Mouse (Mus musculus): ENCODE results near the gene Clec4n. TPM values are rescaled to one million over a fixed set of nuclear protein-coding genes. Genes with fewer than 3 reads are reported as not detected.
"Not testable (repeated sequence)": the region's sequence is repeated elsewhere in the genome, so short reads cannot be mapped to it uniquely, and the experiment has no call there.

Gene Clec4n
- polyA plus RNA-seq, 1 experiment from 2014 or later, result 1.0 TPM

DNA sequence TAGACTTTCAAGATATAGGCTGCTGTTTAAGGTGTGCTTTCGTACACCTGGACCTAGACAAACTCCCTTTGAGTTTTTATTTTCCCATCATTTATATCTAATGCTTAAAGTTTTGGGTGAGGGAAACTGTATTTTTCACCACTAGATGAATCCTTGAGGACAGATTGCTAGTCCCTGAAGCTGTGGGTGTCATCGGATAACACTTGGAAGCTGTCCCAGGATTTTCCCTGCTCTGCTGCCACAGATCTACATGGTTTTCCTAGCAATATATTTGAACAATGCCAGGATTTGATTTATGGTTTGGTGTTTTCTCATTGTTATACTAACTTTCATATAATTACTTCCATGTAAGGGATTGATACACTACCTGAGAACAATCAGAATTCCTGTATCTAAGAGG lies 49.8 kb downstream of the Clec4n start:
- Histone ChIP-seq H3K27me3 (ENCODE audit: control insufficient read depth, insufficient read depth, low read length) (no peaks in the 10 kb centered on the region), H3K9me3 (ENCODE audit: control insufficient read depth, low read length) (no peaks in the 10 kb centered on the region), H3K36me3 (ENCODE audit: control insufficient read depth, insufficient read depth, low read length) (no peaks in the 10 kb centered on the region), H3K4me3 (ENCODE audit: low read depth, low read length) (no peak overlapping the region), H3K4me1 (ENCODE audit: control insufficient read depth, insufficient read depth, low read length) (no peaks in the 10 kb centered on the region), H3K4me2 (no peak overlapping the region), H3K9ac (ENCODE audit: low read length) (no peak overlapping the region), H3K27ac (ENCODE audit: low read depth, low read length) (no peak overlapping the region)
- no peak for ATAC-seq (ENCODE audit: low FRiP score)
- WGBS, result 91% methylated on average over 2 of the region's 2 CpGs
- no peak for DNase-seq (ENCODE audit: low spot score, missing footprints)

DNA sequence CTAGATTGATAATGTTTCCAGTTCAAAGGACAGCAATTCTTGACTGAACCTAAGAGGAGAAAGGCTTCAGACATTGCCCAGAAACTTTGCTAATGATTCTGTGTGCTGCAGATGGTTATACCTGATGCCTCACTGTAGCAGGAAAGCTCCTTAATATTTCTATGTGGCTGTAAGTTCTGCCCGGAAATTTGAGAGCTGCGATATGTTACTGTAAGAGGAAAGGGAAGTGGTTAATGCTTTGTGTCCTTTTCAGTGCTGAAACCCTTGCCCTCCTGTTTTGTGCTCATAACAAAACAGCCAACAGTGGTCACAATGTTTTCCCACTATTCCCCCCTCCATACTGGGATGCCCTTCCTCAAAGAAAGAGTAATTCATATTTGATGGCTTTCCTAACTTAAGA lies 56.7 kb downstream of the Clec4n start:
- WGBS, result 92% methylated on average over 2 of the region's 2 CpGs
- ATAC-seq (ENCODE audit: low FRiP score), result no peak

DNA sequence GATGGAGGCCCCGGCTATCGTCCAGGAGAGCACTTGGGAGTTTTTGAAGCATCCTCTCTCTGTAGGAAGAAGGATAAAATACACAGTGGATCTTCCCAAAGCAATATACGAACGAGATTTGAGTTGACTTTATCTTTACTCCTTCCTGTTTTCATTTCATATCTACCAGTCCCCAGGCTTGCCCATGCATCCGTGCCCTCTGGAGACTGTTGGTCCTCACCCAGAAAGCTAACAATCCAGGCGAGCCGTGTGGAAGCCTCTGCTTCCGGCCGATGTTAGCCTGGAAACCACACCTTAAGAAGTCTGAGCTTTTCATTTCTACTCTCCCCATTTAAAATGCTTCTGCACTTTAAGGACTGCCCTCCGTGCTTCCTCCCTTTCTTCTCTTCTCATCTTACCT lies 59.3 kb downstream of the Clec4n start:
- Histone ChIP-seq H3K4me2 (no peak overlapping the region), H3K27ac (ENCODE audit: low read depth, low read length) (no peak overlapping the region), H3K36me3 (ENCODE audit: control insufficient read depth, insufficient read depth, low read length) (no peaks in the 10 kb centered on the region), H3K4me1 (ENCODE audit: control insufficient read depth, insufficient read depth, low read length) (no peaks in the 10 kb centered on the region), H3K27me3 (ENCODE audit: control insufficient read depth, insufficient read depth, low read length) (no peaks in the 10 kb centered on the region), H3K4me3 (ENCODE audit: low read depth, low read length) (no peak overlapping the region), H3K9ac (ENCODE audit: low read length) (no peak overlapping the region), H3K9me3 (ENCODE audit: control insufficient read depth, low read length) (no peaks in the 10 kb centered on the region)
- DNase-seq (ENCODE audit: low spot score, missing footprints) (no peak), ATAC-seq (ENCODE audit: low FRiP score) (no peak)
- WGBS, result 83% methylated on average over 10 of the region's 10 CpGs

More for the DNA sequence above, 56.7 kb downstream of the Clec4n start:
- no peak overlapping the region for H3K9ac ChIP-seq (ENCODE audit: low read length)
- DNase-seq (ENCODE audit: low spot score, missing footprints), result no peak
- no peaks in the 10 kb centered on the region for H3K9me3 ChIP-seq (ENCODE audit: control insufficient read depth, low read length)
- no peaks in the 10 kb centered on the region for H3K27me3 ChIP-seq (ENCODE audit: control insufficient read depth, insufficient read depth, low read length)
- H3K4me2 ChIP-seq, result no peak overlapping the region
- H3K36me3 ChIP-seq (ENCODE audit: control insufficient read depth, insufficient read depth, low read length), result no peaks in the 10 kb centered on the region
- H3K4me1 ChIP-seq (ENCODE audit: control insufficient read depth, insufficient read depth, low read length), result no peaks in the 10 kb centered on the region
- no peak overlapping the region for H3K4me3 ChIP-seq (ENCODE audit: low read depth, low read length)
- H3K27ac ChIP-seq (ENCODE audit: low read depth, low read length), result no peak overlapping the region

DNA sequence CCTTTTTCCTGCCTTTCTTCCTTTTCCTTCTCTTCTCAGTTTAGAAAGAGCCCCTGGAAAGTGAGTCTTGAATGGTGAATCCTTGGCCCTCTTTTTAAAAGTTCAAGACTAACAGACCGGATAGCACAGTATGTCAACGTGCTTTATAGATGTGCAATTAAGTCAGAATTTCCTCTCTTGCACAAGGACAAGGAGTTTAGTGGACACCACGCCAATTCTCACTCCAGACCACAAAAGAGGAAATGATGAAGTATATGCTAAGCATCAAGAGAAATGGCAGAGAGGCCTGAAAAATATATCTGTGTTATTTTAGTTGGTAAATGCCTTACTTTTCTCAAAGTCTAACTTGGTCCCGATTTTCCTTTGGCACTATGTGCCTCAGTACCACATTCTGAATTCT lies 60.1 kb downstream of the Clec4n start, which contains the start of gene Clec4e:
Gene Clec4e (minus strand): TSS at position 118 of the 400 bp plus-strand sequence.
- no peak for ATAC-seq (ENCODE audit: low FRiP score)
- no peak for DNase-seq (ENCODE audit: low spot score, missing footprints)
- no peaks in the 10 kb centered on the region for H3K27me3 ChIP-seq (ENCODE audit: control insufficient read depth, insufficient read depth, low read length)

DNA sequence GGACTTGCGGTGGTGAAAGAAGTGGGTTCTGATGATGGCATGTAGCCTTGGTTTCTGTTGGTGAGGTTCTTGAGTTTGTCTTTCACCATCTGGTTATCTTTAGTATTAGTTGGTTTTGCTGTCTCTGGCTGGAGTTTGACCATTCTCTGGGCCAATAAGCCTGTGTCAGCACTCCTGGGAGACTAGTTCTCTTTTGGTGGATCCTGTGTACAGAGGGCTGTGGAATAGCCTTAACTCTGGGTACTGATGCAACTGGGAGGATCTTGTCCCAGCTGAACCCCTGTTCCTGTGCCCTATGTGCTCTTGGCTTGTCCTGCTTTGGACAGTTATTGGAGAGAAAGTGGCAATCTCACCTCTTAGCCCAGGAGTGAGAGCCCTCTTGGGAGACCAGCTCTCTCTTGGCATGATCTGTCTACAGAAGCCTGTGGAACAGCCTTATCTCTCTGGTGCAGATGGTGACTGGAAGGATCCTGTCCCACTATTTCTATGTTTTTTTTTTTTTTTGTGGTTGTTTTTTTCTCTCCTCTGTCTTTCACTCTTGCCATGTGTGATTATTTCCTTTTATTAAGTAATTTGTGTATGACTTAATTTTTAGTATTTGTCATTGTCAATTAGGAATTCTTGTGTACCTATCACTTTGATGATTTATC lies 63.2 kb downstream of the Clec4n start:
- Histone ChIP-seq H3K9me3 (ENCODE audit: control insufficient read depth, low read length) (no peaks in the 10 kb centered on the region), H3K9ac (ENCODE audit: low read length) (no peak overlapping the region), H3K27me3 (ENCODE audit: control insufficient read depth, insufficient read depth, low read length) (no peaks in the 10 kb centered on the region), H3K4me2 (no peak overlapping the region), H3K4me1 (ENCODE audit: control insufficient read depth, insufficient read depth, low read length) (no peaks in the 10 kb centered on the region), H3K36me3 (ENCODE audit: control insufficient read depth, insufficient read depth, low read length) (no peaks in the 10 kb centered on the region), H3K4me3 (ENCODE audit: low read depth, low read length) (no peak overlapping the region), H3K27ac (ENCODE audit: low read depth, low read length) (no peak overlapping the region)
- DNase-seq (ENCODE audit: low spot score, missing footprints) (no peak), ATAC-seq (ENCODE audit: low FRiP score) (no peak)
- 87% methylated on average over 1 of the region's 1 CpGs for WGBS

More for the DNA sequence above, 60.1 kb downstream of the Clec4n start, which contains the start of gene Clec4e:
- Histone ChIP-seq H3K9me3 (ENCODE audit: control insufficient read depth, low read length) (no peaks in the 10 kb centered on the region), H3K27ac (ENCODE audit: low read depth, low read length) (no peak within 1 kb of the TSS), H3K4me1 (ENCODE audit: control insufficient read depth, insufficient read depth, low read length) (no peaks in the 10 kb centered on the region), H3K4me2 (no peak within 1 kb of the TSS), H3K36me3 (ENCODE audit: control insufficient read depth, insufficient read depth, low read length) (no peaks in the 10 kb centered on the region), H3K9ac (ENCODE audit: low read length) (no peak within 1 kb of the TSS), H3K4me3 (ENCODE audit: low read depth, low read length) (no peak within 1 kb of the TSS)
- WGBS, result 86% methylated on average over 4 of the region's 4 CpGs

DNA sequence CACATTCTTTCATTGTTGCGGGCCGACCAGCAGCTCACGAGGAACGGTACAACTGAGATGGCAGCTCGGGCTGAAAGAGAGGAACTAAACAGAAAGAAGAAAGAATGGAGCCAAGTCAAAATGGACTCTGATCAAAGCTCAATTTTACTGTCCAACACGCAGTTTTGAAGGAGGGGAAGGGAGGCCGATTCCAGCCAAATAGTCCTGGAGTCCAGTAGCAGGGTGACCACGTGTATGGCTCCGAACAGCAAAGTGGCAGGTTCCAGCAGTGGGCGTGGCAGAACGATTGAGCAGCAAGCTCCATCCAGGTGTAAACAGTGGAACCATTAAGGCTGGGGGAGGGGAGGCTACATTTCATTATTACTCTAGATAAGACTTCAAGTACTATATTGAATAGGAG lies 63.9 kb downstream of the Clec4n start:
- not testable (repeated sequence) for H3K4me2 ChIP-seq; H3K9ac ChIP-seq (ENCODE audit: low read length); H3K9me3 ChIP-seq (ENCODE audit: control insufficient read depth, low read length); ATAC-seq (ENCODE audit: low FRiP score); DNase-seq (ENCODE audit: low spot score, missing footprints); H3K4me3 ChIP-seq (ENCODE audit: low read depth, low read length); H3K36me3 ChIP-seq (ENCODE audit: control insufficient read depth, insufficient read depth, low read length); H3K4me1 ChIP-seq (ENCODE audit: control insufficient read depth, insufficient read depth, low read length); H3K27me3 ChIP-seq (ENCODE audit: control insufficient read depth, insufficient read depth, low read length); H3K27ac ChIP-seq (ENCODE audit: low read depth, low read length)
- WGBS, result 91% methylated on average over 11 of the region's 11 CpGs

Other genes with a start within 250 kb of the Clec4n start
- gene Clec4a4, start 239.5 kb upstream of the Clec4n start, polyA plus RNA-seq (2014; fragmentation: Nextera tagmentation; extraction: Ambion mirVana), result not detected in 2 replicates
- not detected in 2 replicates for gene Clec4b1, start 179.9 kb upstream of the Clec4n start, polyA plus RNA-seq (2014; fragmentation: Nextera tagmentation; extraction: Ambion mirVana)
- gene Clec4a2, start 123.4 kb upstream of the Clec4n start, polyA plus RNA-seq (2014; fragmentation: Nextera tagmentation; extraction: Ambion mirVana), result 0.89 and 2.5 TPM in 2 replicates
- not detected in 2 replicates for gene Clec4b2, start 57.0 kb upstream of the Clec4n start, polyA plus RNA-seq (2014; fragmentation: Nextera tagmentation; extraction: Ambion mirVana)
- not detected in 2 replicates for gene Clec4d, start 32.3 kb downstream of the Clec4n start, polyA plus RNA-seq (2014; fragmentation: Nextera tagmentation; extraction: Ambion mirVana)
- gene Clec4e, start 60.0 kb downstream of the Clec4n start, polyA plus RNA-seq (2014; fragmentation: Nextera tagmentation; extraction: Ambion mirVana), result not detected in 2 replicates
- gene Vmn2r19, start 78.5 kb downstream of the Clec4n start, polyA plus RNA-seq (2014; fragmentation: Nextera tagmentation; extraction: Ambion mirVana), result not detected in 2 replicates
- gene Vmn2r20, start 188.3 kb downstream of the Clec4n start, polyA plus RNA-seq (2014; fragmentation: Nextera tagmentation; extraction: Ambion mirVana), result not detected in 2 replicates